In the genomic region with DNA sequence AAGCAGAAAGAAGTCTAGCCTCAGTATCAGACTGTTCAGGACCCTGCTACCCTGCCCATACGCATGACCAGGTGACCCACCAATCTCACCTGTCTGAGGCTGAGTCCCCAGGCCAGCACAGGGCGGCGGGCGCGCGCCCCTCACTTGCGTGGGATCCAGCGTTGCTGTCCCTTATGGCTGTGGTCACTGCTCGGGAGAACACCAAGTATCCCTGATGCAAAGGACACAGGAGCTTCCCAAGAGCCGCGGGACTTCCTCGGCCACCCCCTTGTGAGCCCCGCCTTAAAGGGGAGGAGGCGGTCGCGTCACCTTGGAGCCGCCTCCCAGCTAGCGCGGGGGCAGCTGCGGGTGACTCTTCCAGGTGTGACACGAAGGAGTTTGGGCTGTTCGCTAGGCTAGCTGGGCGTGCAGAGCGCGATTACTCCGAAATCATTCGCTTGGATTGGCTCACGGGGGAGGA, we compare ENCODE assay signal across 8 mouse cellular contexts. TPM values are rescaled to one million over a fixed set of nuclear protein-coding genes. Genes with fewer than 3 reads are reported as not detected.
DNase-seq lines count a peak whose midpoint lies in the region; ATAC-seq and TF ChIP-seq lines count a peak whose summit lies in the region.
"Had no signal": no experiment of that assay in that cellular context is flagged by ENCODE, and none has a peak within 500 bp of the region (broad histone marks: within the 10 kb centered on the region; RNA-seq: fewer than 3 reads in every experiment).

Gene Mctp2, minus strand, starts transcription at position 227 of the 460 bp plus-strand sequence.

- no peaks in the 10 kb centered on the region for H3K4me1 ChIP-seq in kidney, adult 2 months (ENCODE audit: control insufficient read depth, insufficient read depth, low read length)
- peaks cover 0 to 3% of the 10 kb centered on the region in 2 experiments; a peak in 2 of 4 replicates for H3K4me1 ChIP-seq in liver, embryonic 14.5 days (replicated peaks; ENCODE audit: control insufficient read depth in 2 of 2, insufficient read depth in 2 of 2, low read length in 1 of 2)
- no peaks in the 10 kb centered on the region for H3K4me1 ChIP-seq in neural tube, embryonic 11.5 days (ENCODE audit: control insufficient read depth, insufficient read depth, low read length)
- H3K4me1 ChIP-seq in stomach, embryonic 16.5 days (ENCODE audit: control insufficient read depth, insufficient read depth, low read length): 0 out of 2 replicates have a peak, but pooled peaks cover 2% of the 10 kb centered on the region

- no peak for TF ChIP-seq EP300 in liver, embryonic 14.5 days (IDR thresholded peaks at IDR 0.05; ENCODE audit: low read depth)

- peak; percentile 73 for DNase-seq in embryo, embryonic 11 days
- peak; percentile 2 for DNase-seq in heart, adult 8-10 months (ENCODE audit: low spot score)
- peak; percentile 74 for DNase-seq in kidney, adult 2 months
- DNase-seq in liver, embryonic 14.5 days (ENCODE audit: low read depth in 3 of 3, low spot score in 3 of 3): peak in 2 of 3 experiments; percentile 6 to 9
- peak; percentile 61 for DNase-seq in neural tube, embryonic 11.5 days (ENCODE audit: low spot score)

- H3K4me3 ChIP-seq in kidney, adult 2 months (ENCODE audit: insufficient read depth, low read depth, low read length): peak within 1 kb of the TSS; percentile 69
- H3K4me3 ChIP-seq in liver, embryonic 14.5 days (ENCODE audit: insufficient read depth in 1 of 2, low read depth in 2 of 2, low read length in 2 of 2): peak within 1 kb of the TSS; percentile 44 to 46
- peak within 1 kb of the TSS; percentile 39 for H3K4me3 ChIP-seq in neural tube, embryonic 11.5 days (ENCODE audit: low read depth, low read length)
- H3K4me3 ChIP-seq in stomach, embryonic 16.5 days (replicated peaks; ENCODE audit: low read length): peak within 1 kb of the TSS; percentile 67
- H3K4me3 ChIP-seq: myocyte had no signal

- no peaks in the 10 kb centered on the region for H3K27me3 ChIP-seq in kidney, adult 2 months (replicated peaks; ENCODE audit: control insufficient read depth, insufficient read depth, low read length)
- H3K27me3 ChIP-seq in liver, embryonic 14.5 days (ENCODE audit: control insufficient read depth, insufficient read depth, low read length): no peaks in the 10 kb centered on the region
- 0 out of 2 replicates have a peak, but pooled peaks cover 4% of the 10 kb centered on the region for H3K27me3 ChIP-seq in neural tube, embryonic 11.5 days (ENCODE audit: control insufficient read depth, insufficient read depth, low read length)
- no peaks in the 10 kb centered on the region for H3K27me3 ChIP-seq in stomach, embryonic 16.5 days (ENCODE audit: control insufficient read depth, insufficient read depth, low read length)

- no peak for TF ChIP-seq CTCF in kidney, adult 2 months (conservative IDR thresholded peaks at IDR 0.05; ENCODE audit: insufficient read depth, insufficient read length, low read depth, low read length)
- TF ChIP-seq CTCF in liver, embryonic 14.5 days (IDR thresholded peaks at IDR 0.05; ENCODE audit: low read depth): no peak

- TF ChIP-seq POLR2A in kidney, adult 2 months (IDR thresholded peaks at IDR 0.05; ENCODE audit: low read depth, low read length): no peak

- peak within 1 kb of the TSS; percentile 61 for H3K4me2 ChIP-seq in liver, embryonic 14.5 days (ENCODE audit: low read depth)
- H3K4me2 ChIP-seq in neural tube, embryonic 11.5 days (ENCODE audit: low read depth): peak within 1 kb of the TSS; percentile 84
- peak within 1 kb of the TSS; percentile 96 for H3K4me2 ChIP-seq in stomach, embryonic 16.5 days (ENCODE audit: low read depth, low read length)

- H3K9ac ChIP-seq in liver, embryonic 14.5 days (replicated peaks): no peak within 1 kb of the TSS
- H3K9ac ChIP-seq in neural tube, embryonic 11.5 days (ENCODE audit: low read length): no peak within 1 kb of the TSS
- H3K9ac ChIP-seq in stomach, embryonic 16.5 days (ENCODE audit: low read length): peak within 1 kb of the TSS; percentile 76

- H3K9me3 ChIP-seq in liver, embryonic 14.5 days (ENCODE audit: control insufficient read depth, low read length): no peaks in the 10 kb centered on the region
- H3K9me3 ChIP-seq in neural tube, embryonic 11.5 days (ENCODE audit: control insufficient read depth, low read length): no peaks in the 10 kb centered on the region
- H3K9me3 ChIP-seq in stomach, embryonic 16.5 days (replicated peaks; ENCODE audit: control insufficient read depth, low read length): no peaks in the 10 kb centered on the region

- under 1% methylated on average over 28 of the region's 28 CpGs for WGBS in kidney, adult 2 months
- under 1% methylated on average over 28 of the region's 28 CpGs for WGBS in liver, embryonic 14.5 days (ENCODE audit: insufficient replicate concordance)
- under 1% methylated on average over 28 of the region's 28 CpGs for WGBS in neural tube, embryonic 11.5 days
- WGBS in stomach, embryonic 16.5 days: under 1% methylated on average over 28 of the region's 28 CpGs

- H3K36me3 ChIP-seq in kidney, adult 2 months (ENCODE audit: control insufficient read depth, insufficient read depth, low read length): no peaks in the 10 kb centered on the region
- H3K36me3 ChIP-seq in liver, embryonic 14.5 days (replicated peaks; ENCODE audit: control insufficient read depth, insufficient read depth, low read depth): no peaks in the 10 kb centered on the region
- no peaks in the 10 kb centered on the region for H3K36me3 ChIP-seq in neural tube, embryonic 11.5 days (ENCODE audit: control insufficient read depth, insufficient read depth, low read length)
- H3K36me3 ChIP-seq in stomach, embryonic 16.5 days (ENCODE audit: control insufficient read depth, insufficient read depth, low read length): no peaks in the 10 kb centered on the region

- H3K27ac ChIP-seq in kidney, adult 2 months (ENCODE audit: insufficient read depth, low read depth, low read length): no peak within 1 kb of the TSS
- no peak within 1 kb of the TSS for H3K27ac ChIP-seq in liver, embryonic 14.5 days
- H3K27ac ChIP-seq in neural tube, embryonic 11.5 days (ENCODE audit: low read depth, low read length): no peak within 1 kb of the TSS
- peak within 1 kb of the TSS; percentile 83 for H3K27ac ChIP-seq in stomach, embryonic 16.5 days (ENCODE audit: low read length)

- peak; percentile 91 for ATAC-seq in activated CD4-positive, CD25-positive, alpha-beta regulatory T cell, adult 4 months
- ATAC-seq in liver, embryonic 14.5 days (ENCODE audit: insufficient read depth): peak; percentile 28; the same call in 1 of the 2 replicates
- no peak for ATAC-seq in neural tube, embryonic 11.5 days (ENCODE audit: insufficient read depth, low FRiP score, low TSS enrichment)
- peak; percentile 98 for ATAC-seq in stomach, embryonic 16.5 days (ENCODE audit: insufficient read depth, low FRiP score)

RNA-seq across cellular contexts. Expression of gene Mctp2, which starts in this region (rescaled TPM):
- polyA plus RNA-seq in activated CD4-positive, CD25-positive, alpha-beta regulatory T cell, adult 4 months (2017; shearing (Covaris generic)): 1 to 10 TPM; 2.3 to 2.4 TPM
- under 1 TPM; 0.26 to 0.72 (median 0.37) TPM for total RNA-seq in heart, adult 8-10 months (2022)
- polyA plus RNA-seq in kidney, adult 2 months (2012; rRNA removed): 0.48 and 1.5 TPM in 2 replicates
- polyA plus RNA-seq in liver, embryonic 14.5 days (2012; rRNA removed): 0.08 and 0.13 TPM in 2 replicates
- 0.20 and 0.30 TPM in 2 replicates for polyA plus RNA-seq in liver, embryonic 14.5 days (2014; fragmentation: Nextera tagmentation; extraction: Ambion mirVana)
- polyA plus RNA-seq in neural tube, embryonic 11.5 days (2014; fragmentation: Nextera tagmentation; extraction: Ambion mirVana): 0.19 and 0.42 TPM in 2 replicates
- polyA plus RNA-seq in stomach, embryonic 16.5 days (2015; fragmentation: Nextera tagmentation; extraction: Ambion mirVana): 3.1 and 3.4 TPM in 2 replicates

Comparison
In these comparisons a context has a peak if more than half of its experiments do, and no peak if none do; other contexts are left out.
1. Peak in DNase-seq in heart, adult 8-10 months; RNA of the gene not detected or under 1 TPM.
2. Peak in DNase-seq, ATAC-seq, H3K4me3 ChIP-seq and H3K4me2 ChIP-seq in liver, embryonic 14.5 days; RNA of the gene not detected or under 1 TPM.
3. Peak in DNase-seq, H3K4me3 ChIP-seq and H3K4me2 ChIP-seq in neural tube, embryonic 11.5 days; RNA of the gene not detected or under 1 TPM.
4. DNase-seq: peak in every context shown above with its lines; median percentile 74 in kidney, adult 2 months; 73 in embryo, embryonic 11 days; 61 in neural tube, embryonic 11.5 days; 8 in liver, embryonic 14.5 days; 2 in heart, adult 8-10 months.